Mouse (Mus musculus): ENCODE data around the gene Cggbp1.

DNA sequence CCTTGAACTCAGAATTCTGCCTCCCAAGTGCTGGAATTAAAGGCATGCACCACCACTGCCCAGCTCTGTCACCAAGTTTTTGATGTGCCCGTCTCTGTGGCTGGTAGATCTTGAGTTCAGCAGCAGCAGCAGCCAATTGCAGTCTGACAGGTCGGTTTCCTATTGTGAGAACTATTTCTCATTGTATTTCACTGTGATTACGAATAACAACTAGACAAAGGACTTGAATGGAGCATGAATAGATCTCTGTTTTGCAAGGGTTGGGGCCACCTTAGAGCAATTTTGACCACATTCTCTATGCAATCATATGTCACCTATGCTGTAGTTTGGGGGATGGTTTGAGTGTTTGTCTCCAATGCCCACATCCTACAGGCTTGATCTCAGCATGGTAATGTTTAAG, 29.2 kb downstream of the Cggbp1 start:
- no peak for TF ChIP-seq CTCF (IDR thresholded peaks at IDR 0.05; ENCODE audit: low read depth, low read length)
- TF ChIP-seq POLR2A (IDR thresholded peaks at IDR 0.05; ENCODE audit: borderline replicate concordance, low read depth, low read length) = no peak
